Mouse (Mus musculus): ENCODE measurements around the gene Syn3. TPM values are rescaled to one million over a fixed set of nuclear protein-coding genes. Genes with fewer than 3 reads are reported as not detected.

Syn3 gene
- polyA plus RNA-seq, 1 experiment = 0.75 TPM

DNA sequence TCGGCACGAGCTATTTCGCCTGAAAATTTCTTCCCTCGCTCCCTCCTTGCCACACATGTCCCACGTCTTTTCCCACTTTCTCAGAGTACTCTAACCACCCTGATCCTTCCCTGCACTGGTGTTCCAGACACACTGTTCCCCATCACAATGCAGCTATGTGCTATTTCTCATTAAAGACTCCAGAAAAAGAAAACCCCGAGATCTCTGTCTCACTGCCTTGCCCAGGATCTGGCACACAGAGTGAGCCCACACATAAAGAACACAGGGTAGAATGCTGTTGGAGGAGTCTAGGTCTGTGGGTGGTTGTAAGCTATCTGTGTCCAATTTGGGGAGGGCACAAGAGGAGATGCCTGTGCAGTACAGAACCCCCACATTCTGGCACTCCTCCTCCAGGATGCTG is 18.0 kb downstream of the Syn3 start:
- Histone ChIP-seq H3K36me3 (ENCODE audit: control insufficient read depth, insufficient read depth, low read length) (no peaks in the 10 kb centered on the region), H3K27me3 (ENCODE audit: control insufficient read depth, insufficient read depth, low read length) (no peaks in the 10 kb centered on the region), H3K4me1 (ENCODE audit: control insufficient read depth, insufficient read depth, insufficient read length, low read length) (peaks cover 3% of the 10 kb centered on the region; the same call in 1 of the 2 replicates), H3K4me3 (ENCODE audit: low read depth, low read length) (no peak overlapping the region), H3K27ac (ENCODE audit: insufficient read depth, low read depth, low read length) (no peak overlapping the region)
- TF ChIP-seq CTCF (IDR thresholded peaks at IDR 0.05; ENCODE audit: extremely low read depth, insufficient read length, insufficient replicate concordance, low read depth, low read length) (no peak), POLR2A (IDR thresholded peaks at IDR 0.05; ENCODE audit: low read depth, low read length) (no peak)
- 93% methylated on average over 6 of the region's 6 CpGs for WGBS

DNA sequence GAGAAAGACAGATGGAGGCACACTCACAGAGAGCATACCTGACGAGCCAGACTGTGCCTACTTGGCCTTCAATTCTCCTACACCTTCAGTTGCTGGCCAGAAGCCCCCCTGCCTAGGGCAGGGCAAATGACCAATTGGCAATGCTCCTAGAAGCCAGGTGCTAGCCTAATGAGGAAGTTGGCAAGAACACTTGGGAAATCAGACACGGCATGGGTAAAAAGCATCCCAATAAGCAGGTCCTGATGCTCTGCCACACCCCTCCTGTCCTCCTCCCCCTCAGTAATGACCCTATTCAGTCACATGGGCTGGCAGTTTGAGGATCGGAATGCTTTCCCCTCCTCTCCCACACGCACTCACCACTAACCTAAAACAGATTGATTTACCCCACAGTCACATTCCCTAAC is 19.0 kb downstream of the Syn3 start:
- no peak overlapping the region for H3K4me3 ChIP-seq (ENCODE audit: low read depth, low read length)
- H3K36me3 ChIP-seq (ENCODE audit: control insufficient read depth, insufficient read depth, low read length) = no peaks in the 10 kb centered on the region
- H3K27me3 ChIP-seq (ENCODE audit: control insufficient read depth, insufficient read depth, low read length) = no peaks in the 10 kb centered on the region
- H3K27ac ChIP-seq (ENCODE audit: insufficient read depth, low read depth, low read length) = no peak overlapping the region
- H3K4me1 ChIP-seq (ENCODE audit: control insufficient read depth, insufficient read depth, insufficient read length, low read length) = peaks cover 3% of the 10 kb centered on the region; the same call in 1 of the 2 replicates
- WGBS = 10% methylated on average over 4 of the region's 4 CpGs
- no peak for TF ChIP-seq CTCF (IDR thresholded peaks at IDR 0.05; ENCODE audit: extremely low read depth, insufficient read length, insufficient replicate concordance, low read depth, low read length)
- TF ChIP-seq POLR2A (IDR thresholded peaks at IDR 0.05; ENCODE audit: low read depth, low read length) = no peak

DNA sequence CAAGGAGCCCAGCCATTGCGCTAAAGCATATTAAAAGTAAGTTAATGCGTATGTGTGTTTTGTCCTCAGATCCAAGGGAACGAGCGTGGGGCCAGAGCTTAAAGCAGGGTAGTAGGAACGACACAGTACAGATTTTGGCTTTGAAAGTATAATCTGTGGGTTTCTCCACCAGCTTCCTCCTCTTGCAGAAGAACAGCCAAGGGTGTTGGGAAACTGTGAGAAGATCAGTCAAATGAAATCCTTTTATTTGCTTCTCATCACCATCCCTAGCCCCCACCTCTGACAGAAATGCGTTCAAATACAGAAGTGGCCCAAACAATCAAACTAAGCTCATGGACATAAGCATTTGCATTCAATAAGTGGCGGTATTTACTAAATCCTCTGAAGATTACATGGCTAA is 22.0 kb downstream of the Syn3 start:
- no peaks in the 10 kb centered on the region for H3K36me3 ChIP-seq (ENCODE audit: control insufficient read depth, insufficient read depth, low read length)
- TF ChIP-seq CTCF (IDR thresholded peaks at IDR 0.05; ENCODE audit: extremely low read depth, insufficient read length, insufficient replicate concordance, low read depth, low read length) (no peak), POLR2A (IDR thresholded peaks at IDR 0.05; ENCODE audit: low read depth, low read length) (no peak)
- H3K27ac ChIP-seq (ENCODE audit: insufficient read depth, low read depth, low read length) = no peak overlapping the region
- H3K4me3 ChIP-seq (ENCODE audit: low read depth, low read length) = no peak overlapping the region
- 84% methylated on average over 7 of the region's 7 CpGs for WGBS
- peaks cover 3% of the 10 kb centered on the region; the same call in 1 of the 2 replicates for H3K4me1 ChIP-seq (ENCODE audit: control insufficient read depth, insufficient read depth, insufficient read length, low read length)
- H3K27me3 ChIP-seq (ENCODE audit: control insufficient read depth, insufficient read depth, low read length) = no peaks in the 10 kb centered on the region

DNA sequence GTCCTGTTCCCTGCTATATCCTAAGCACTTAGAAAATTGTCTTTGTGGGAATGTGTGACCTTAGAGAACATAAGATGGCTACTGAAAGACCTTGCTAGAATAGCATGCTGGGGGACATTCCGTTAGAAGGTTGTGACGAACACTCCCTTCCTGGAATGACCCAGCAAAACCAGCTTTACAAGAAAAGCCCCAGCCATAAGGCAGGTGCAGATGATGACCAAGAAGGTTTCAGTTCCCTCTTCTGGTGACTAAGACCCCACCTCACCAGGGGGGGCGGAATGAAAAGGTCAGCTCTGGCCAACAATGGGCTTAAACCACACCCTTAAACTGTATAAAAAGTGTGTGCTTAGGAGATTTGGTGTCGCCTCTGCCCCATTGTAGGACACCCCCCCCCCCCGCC is 23.4 kb downstream of the Syn3 start:
- 85% methylated on average over 5 of the region's 5 CpGs for WGBS
- H3K27me3 ChIP-seq (ENCODE audit: control insufficient read depth, insufficient read depth, low read length) = no peaks in the 10 kb centered on the region
- H3K36me3 ChIP-seq (ENCODE audit: control insufficient read depth, insufficient read depth, low read length) = no peaks in the 10 kb centered on the region
- H3K4me3 ChIP-seq (ENCODE audit: low read depth, low read length) = no peak overlapping the region
- peaks cover 3% of the 10 kb centered on the region; the same call in 1 of the 2 replicates for H3K4me1 ChIP-seq (ENCODE audit: control insufficient read depth, insufficient read depth, insufficient read length, low read length)
- no peak for TF ChIP-seq CTCF (IDR thresholded peaks at IDR 0.05; ENCODE audit: extremely low read depth, insufficient read length, insufficient replicate concordance, low read depth, low read length)
- TF ChIP-seq POLR2A (IDR thresholded peaks at IDR 0.05; ENCODE audit: low read depth, low read length) = no peak
- H3K27ac ChIP-seq (ENCODE audit: insufficient read depth, low read depth, low read length) = no peak overlapping the region

DNA sequence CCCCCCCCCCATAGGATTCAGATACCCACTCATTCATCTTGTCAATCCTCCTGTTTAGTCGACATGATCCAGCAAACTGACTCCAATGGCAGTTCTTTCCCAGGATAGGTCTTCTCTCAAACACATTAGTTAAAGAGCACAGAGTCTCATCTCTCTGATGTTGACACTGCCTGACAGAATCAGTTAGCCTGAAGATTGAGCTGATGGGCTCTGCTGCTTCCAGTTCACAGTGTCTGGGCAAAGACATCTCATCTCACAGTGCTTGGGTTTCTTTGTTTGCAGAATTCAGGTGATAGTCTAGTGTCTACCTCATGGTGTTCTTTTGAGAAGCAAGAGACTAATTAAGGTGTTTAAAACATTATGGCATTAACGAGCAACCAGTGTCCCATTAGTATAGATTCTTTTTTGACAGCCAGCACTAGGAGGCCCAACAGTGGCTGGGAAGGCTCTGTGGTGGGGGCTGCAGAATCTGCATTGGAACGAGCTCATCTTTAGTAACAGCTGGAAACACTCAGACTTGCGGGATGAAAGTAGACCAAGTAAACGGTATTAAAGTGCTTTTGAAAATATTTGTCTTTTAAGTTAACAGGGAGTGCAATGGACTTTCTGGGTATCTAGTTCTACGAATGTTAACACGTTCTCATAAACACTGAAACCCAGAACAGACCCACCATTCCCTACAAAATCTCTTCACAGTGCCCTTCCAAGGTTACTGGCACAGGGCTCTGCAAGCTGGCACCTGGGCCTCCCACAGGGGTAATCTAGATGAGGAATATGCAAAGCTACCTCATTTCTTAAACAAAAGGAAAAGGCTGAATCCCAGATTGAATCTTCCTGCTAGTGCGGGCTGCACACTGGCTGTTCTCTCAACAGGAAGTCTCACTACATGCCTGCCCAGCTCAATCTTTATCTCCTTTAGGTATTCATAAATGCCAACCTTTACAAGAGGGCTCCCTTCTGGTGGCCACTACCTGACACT is 24.2 kb downstream of the Syn3 start:
- Histone ChIP-seq H3K27ac (ENCODE audit: insufficient read depth, low read depth, low read length) (no peak overlapping the region), H3K4me3 (ENCODE audit: low read depth, low read length) (no peak overlapping the region), H3K36me3 (ENCODE audit: control insufficient read depth, insufficient read depth, low read length) (no peaks in the 10 kb centered on the region), H3K4me1 (ENCODE audit: control insufficient read depth, insufficient read depth, insufficient read length, low read length) (no peaks in the 10 kb centered on the region), H3K27me3 (ENCODE audit: control insufficient read depth, insufficient read depth, low read length) (no peaks in the 10 kb centered on the region)
- no peak for TF ChIP-seq CTCF (IDR thresholded peaks at IDR 0.05; ENCODE audit: extremely low read depth, insufficient read length, insufficient replicate concordance, low read depth, low read length)
- no peak for TF ChIP-seq POLR2A (IDR thresholded peaks at IDR 0.05; ENCODE audit: low read depth, low read length)
- WGBS = 77% methylated on average over 8 of the region's 8 CpGs

DNA sequence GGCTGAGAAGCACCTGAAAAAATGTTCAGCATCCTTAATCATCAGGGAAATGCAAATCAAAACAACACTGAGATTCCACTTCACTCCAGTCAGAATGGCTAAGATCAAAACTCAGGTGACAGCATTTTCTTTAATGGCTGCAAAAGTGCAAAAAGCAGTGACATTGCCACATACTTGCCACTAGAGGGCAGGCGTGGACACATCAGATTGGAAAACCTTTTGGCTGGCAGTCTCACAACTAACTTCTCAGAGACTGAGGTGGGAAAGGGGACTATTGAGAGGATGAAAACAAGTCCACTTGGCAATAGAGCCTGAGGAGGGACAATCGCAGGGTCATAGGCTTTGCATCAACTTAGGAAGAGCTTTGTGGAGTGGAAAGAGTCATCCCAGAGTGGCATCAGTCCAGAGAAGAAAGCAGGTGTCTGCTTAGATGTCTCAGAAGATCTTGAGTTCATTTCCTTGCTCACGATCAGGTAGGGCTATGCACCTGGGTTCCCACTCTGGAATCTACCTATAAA is 25.0 kb downstream of the Syn3 start:
- WGBS = 22% methylated on average over 3 of the region's 3 CpGs
- no peaks in the 10 kb centered on the region for H3K27me3 ChIP-seq (ENCODE audit: control insufficient read depth, insufficient read depth, low read length)
- no peak overlapping the region for H3K27ac ChIP-seq (ENCODE audit: insufficient read depth, low read depth, low read length)
- H3K4me1 ChIP-seq (ENCODE audit: control insufficient read depth, insufficient read depth, insufficient read length, low read length) = no peaks in the 10 kb centered on the region; the same call in 1 of the 2 replicates
- TF ChIP-seq POLR2A (IDR thresholded peaks at IDR 0.05; ENCODE audit: low read depth, low read length) = no peak
- TF ChIP-seq CTCF (IDR thresholded peaks at IDR 0.05; ENCODE audit: extremely low read depth, insufficient read length, insufficient replicate concordance, low read depth, low read length) = peak; percentile 35; the same call in 1 of the 2 replicates
- no peak overlapping the region for H3K4me3 ChIP-seq (ENCODE audit: low read depth, low read length)
- no peaks in the 10 kb centered on the region for H3K36me3 ChIP-seq (ENCODE audit: control insufficient read depth, insufficient read depth, low read length)

Data from small intestine, adult 2 months (tissue).